Mouse (Mus musculus): ENCODE measurements around the gene Supt4a. TPM values are rescaled to one million over a fixed set of nuclear protein-coding genes. Genes with fewer than 3 reads are reported as not detected.
A peak's percentile ranks its signal among the peaks of the same experiment; 100 is the strongest.

Supt4a gene
- polyA plus RNA-seq, 1 experiment from 2014 or later, result 158 TPM

DNA sequence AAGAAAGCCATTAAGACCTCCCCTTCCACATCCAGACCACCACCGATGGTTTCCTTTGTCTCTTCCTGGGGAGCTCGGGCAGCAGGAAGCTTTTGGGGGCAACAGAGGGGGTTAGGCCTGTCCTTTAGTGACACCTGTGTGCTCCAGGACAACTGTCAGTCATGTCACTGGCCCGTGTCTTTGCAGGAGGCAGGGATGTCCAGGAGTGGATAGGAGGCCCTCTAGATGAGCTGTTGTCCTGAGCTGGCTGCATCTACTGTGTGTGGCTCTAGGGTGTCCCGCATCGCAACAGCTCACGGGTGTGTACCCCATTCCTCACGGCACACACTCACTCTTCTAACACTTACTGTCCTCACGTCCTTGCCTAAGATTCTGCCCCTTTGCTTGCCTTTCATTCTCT is 15.9 kb downstream of the Supt4a start:
- H3K4me3 ChIP-seq, result no peak overlapping the region
- ATAC-seq (ENCODE audit: insufficient number of reproducible peaks, insufficient read depth, low FRiP score, low TSS enrichment), result no peak
- no peaks in the 10 kb centered on the region for H3K9me3 ChIP-seq
- no peak overlapping the region for H3K9ac ChIP-seq
- WGBS, result 81% methylated on average over 8 of the region's 8 CpGs
- no peak overlapping the region for H3K4me2 ChIP-seq (replicated peaks)
- H3K4me1 ChIP-seq, result peaks cover 5% of the 10 kb centered on the region; the same call in 1 of the 2 replicates
- H3K27ac ChIP-seq, result no peak overlapping the region
- H3K27me3 ChIP-seq, result no peaks in the 10 kb centered on the region
- H3K36me3 ChIP-seq, result no peaks in the 10 kb centered on the region

DNA sequence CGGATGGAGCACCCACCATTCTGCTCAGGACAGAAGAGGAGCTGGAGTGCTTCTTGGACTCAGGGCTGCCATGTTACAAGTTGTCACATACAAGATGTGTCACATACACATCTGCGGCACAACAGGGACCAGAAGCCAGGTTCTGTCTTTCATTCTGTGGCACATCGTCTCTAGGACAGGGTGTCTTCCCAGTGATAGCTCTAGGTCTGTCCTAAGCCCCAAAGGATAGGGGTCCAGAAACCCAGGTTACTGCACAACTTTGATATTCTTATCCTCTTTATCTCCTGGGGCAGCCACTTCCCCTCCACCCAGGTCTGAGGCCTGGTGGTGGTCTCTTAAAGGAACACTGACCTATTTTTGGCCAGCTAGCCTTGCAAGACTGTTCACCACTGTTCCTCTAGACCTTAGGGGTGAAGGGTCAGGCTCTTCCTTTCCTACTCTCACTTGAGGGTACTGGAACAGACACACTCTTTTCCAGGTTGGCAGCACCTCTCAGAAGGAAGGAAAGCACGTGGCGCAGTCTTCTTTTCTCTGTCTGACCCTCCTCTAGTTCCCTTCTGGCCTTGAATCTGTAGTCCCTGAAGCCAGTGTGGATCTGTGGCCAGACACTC is 16.6 kb downstream of the Supt4a start:
- Histone ChIP-seq H3K9ac (no peak overlapping the region), H3K27ac (no peak overlapping the region)
- 85% methylated on average over 5 of the region's 5 CpGs for WGBS

DNA sequence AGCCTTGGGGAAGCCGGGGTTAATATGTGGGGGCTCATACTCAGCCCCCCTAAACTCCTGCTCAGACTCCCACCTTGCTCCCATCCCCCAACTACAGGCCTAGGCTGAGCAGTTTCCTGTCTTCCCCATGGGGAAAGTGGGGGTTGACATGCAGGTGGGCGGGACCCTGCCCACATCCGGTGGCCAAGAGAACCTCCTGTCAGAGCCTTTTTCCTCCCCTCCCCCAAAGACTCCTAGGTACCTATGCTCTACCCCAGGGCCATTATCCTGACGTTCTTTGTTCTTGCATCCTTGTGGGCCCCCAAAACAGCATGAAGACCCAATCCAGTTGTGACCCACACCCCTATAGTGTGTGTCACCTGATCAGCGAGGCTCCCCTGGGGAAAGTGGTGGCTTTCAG is 17.3 kb downstream of the Supt4a start:
- no peak overlapping the region for H3K27ac ChIP-seq
- no peak for ATAC-seq (ENCODE audit: insufficient number of reproducible peaks, insufficient read depth, low FRiP score, low TSS enrichment)
- no peak overlapping the region for H3K9ac ChIP-seq
- no peaks in the 10 kb centered on the region for H3K9me3 ChIP-seq
- no peak overlapping the region for H3K4me3 ChIP-seq
- H3K27me3 ChIP-seq, result peaks cover 4% of the 10 kb centered on the region
- H3K4me1 ChIP-seq, result peaks cover 5% of the 10 kb centered on the region; the same call in 1 of the 2 replicates
- no peaks in the 10 kb centered on the region for H3K36me3 ChIP-seq
- WGBS, result 67% methylated on average over 5 of the region's 5 CpGs
- no peak overlapping the region for H3K4me2 ChIP-seq (replicated peaks)

More for the DNA sequence above, 16.6 kb downstream of the Supt4a start:
- Histone ChIP-seq H3K4me3 (no peak overlapping the region), H3K27me3 (no peaks in the 10 kb centered on the region), H3K4me1 (peaks cover 5% of the 10 kb centered on the region; the same call in 1 of the 2 replicates), H3K9me3 (no peaks in the 10 kb centered on the region), H3K36me3 (no peaks in the 10 kb centered on the region), H3K4me2 (replicated peaks) (no peak overlapping the region)
- no peak for ATAC-seq (ENCODE audit: insufficient number of reproducible peaks, insufficient read depth, low FRiP score, low TSS enrichment)

DNA sequence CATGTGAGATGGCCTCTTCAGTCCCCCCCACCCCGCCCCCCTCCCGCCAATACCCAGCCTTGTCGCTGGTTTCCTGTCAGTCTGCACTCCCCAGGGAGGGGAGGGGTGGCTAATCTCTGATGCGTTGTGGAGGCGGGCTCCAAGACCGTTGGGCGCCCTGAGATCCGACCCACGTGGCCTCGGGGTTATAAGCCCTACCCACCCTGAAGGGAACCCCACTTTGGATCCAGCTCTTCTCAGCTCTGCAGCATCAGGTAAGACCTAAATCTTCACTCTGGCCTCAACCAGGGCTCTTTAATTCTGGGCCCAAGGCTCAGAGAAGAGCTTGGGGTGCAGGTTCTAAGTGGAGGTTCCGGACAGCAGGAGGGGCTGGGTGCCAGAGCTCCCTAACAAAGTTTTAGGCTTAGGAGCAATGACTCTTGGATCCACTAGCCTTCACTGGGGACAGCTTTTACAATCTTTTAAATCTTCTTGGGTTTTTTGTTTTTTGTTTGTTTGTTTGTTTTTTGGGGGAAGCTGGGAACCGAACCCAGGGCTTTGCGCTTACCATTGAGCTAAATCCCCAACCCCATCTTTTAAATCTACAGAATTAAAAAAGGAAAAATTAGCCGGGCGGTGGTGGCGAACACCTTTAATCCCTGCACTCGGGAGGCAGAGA is 18.1 kb downstream of the Supt4a start:
- Histone ChIP-seq H3K27me3 (peaks cover 13% of the 10 kb centered on the region), H3K9ac (no peak overlapping the region), H3K36me3 (no peaks in the 10 kb centered on the region), H3K9me3 (no peaks in the 10 kb centered on the region), H3K4me3 (no peak overlapping the region), H3K4me1 (peaks cover 10% of the 10 kb centered on the region; the same call in 1 of the 2 replicates), H3K4me2 (replicated peaks) (no peak overlapping the region), H3K27ac (no peak overlapping the region)
- 75% methylated on average over 17 of the region's 17 CpGs for WGBS
- no peak for ATAC-seq (ENCODE audit: insufficient number of reproducible peaks, insufficient read depth, low FRiP score, low TSS enrichment)

DNA sequence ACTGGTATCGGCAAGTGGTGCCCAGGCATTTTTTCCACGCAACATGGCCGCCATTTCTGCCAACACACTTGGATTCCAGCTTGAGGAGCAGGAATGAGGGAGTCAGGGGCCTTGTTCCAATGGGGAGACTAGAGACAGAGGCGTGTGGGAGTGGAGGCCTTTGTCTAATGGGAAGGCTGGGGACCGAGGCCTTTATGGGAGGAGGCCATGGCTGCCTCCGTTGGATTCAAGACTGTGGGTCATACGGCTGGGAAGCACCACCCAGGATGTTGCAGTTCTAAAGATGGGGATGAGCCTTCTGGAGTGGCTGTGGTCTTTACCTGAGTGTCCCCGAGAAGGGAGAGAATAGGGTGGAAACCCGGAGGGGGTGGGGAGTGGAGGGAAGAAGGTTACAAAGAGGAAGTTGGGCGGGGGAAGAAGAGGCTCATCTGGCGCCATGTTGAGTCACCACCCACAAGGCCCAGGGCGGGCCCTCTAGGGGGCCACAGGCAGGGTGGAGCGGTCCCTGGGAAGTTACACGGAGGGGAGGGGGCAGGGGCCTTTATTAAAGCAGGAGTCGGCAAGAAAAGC is 19.0 kb downstream of the Supt4a start:
- H3K4me1 ChIP-seq, result peaks cover 11% of the 10 kb centered on the region; the same call in 1 of the 2 replicates
- H3K4me2 ChIP-seq (replicated peaks), result no peak overlapping the region
- H3K9me3 ChIP-seq, result no peaks in the 10 kb centered on the region
- H3K9ac ChIP-seq, result no peak overlapping the region
- 85% methylated on average over 15 of the region's 15 CpGs for WGBS
- peaks cover 22% of the 10 kb centered on the region for H3K27me3 ChIP-seq
- H3K4me3 ChIP-seq, result no peak overlapping the region
- ATAC-seq (ENCODE audit: insufficient number of reproducible peaks, insufficient read depth, low FRiP score, low TSS enrichment), result no peak
- no peaks in the 10 kb centered on the region for H3K36me3 ChIP-seq
- no peak overlapping the region; the same call in 1 of the 2 replicates for H3K27ac ChIP-seq

DNA sequence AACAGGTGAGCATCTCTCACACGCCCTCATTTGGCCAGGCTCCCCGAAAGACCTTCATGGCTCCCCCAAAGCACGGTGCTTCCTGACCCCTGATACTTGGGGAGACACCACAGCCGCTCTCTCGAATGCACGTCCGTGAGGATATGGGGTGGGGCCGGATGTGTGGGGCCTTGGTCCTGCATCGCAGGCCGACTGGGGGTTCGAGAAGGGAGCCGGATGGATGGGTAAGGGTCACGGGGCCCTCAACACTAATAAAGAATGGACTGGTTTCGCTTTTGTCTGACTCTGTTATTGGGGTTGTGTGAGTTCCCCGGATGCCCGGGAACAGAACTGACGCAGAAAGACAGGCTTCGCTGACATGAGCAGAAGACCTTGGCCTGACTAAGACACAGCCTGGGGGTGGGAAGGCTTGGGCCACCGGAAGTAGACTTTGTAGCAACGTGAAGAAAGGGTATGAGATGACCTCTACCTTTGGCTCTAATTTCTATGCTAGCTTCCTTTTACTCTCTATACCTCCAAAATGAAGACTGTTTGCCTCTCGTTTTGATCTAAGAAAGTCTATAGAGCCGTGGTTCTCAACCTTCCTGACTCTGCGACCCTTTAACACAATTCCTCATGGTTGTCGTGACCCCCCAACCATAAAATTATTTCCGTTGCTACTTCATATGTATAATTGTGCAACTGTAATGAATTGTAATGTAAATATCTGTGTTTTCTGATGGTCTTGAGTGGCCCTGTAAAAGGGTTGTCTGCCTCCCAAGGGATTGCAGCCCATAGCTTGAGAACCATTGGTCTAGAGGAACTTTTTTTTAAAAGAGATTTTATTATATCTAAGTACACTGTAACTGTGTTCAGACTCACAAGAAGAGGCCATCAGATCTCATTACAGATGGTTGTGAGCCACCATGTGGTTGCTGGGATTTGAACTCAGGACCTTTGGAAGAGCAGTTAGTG is 19.9 kb downstream of the Supt4a start:
- no peak overlapping the region for H3K4me3 ChIP-seq

DNA sequence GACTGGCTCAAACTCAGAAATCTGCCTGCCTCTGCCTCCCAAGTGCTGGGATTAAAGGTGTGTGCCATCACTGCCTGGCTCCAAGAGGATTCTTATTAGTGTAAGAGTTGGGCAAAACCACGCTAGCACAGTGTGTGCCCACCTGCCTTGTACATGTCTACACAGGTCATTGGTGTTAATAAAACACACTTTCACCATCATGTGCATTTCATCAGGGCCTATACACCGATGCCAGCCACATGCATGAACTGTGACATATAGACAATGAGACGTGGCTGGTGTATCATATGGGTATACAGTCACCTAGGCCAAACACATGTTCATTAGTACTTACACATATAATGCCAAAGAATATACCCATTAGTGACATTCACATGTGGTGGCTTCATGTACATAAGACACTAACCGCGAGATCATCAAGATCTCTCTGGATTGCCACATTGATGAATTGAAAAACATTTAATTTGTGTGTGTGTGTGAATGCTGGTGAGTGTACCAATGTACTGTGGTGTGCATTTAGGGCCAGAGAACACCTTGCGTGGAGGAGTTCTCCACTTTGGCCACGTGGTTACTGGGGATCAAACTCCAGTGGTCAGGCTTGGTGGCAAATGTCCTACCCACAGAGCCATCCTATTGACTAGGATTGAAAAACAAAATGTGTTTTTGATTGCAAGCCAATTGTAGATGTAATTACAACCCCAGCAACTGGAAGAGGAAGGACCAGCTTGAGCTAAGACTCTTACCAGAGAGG is 21.0 kb downstream of the Supt4a start:
- Histone ChIP-seq H3K4me1 (peaks cover 12% of the 10 kb centered on the region), H3K4me3 (no peak overlapping the region), H3K9ac (no peak overlapping the region), H3K27ac (no peak overlapping the region), H3K4me2 (replicated peaks) (no peak overlapping the region), H3K36me3 (no peaks in the 10 kb centered on the region), H3K27me3 (peaks cover 42% of the 10 kb centered on the region), H3K9me3 (no peaks in the 10 kb centered on the region)
- no peak for ATAC-seq (ENCODE audit: insufficient number of reproducible peaks, insufficient read depth, low FRiP score, low TSS enrichment)
- 80% methylated on average over 7 of the region's 7 CpGs for WGBS

More for the DNA sequence above, 19.9 kb downstream of the Supt4a start:
- no peaks in the 10 kb centered on the region for H3K9me3 ChIP-seq
- ATAC-seq (ENCODE audit: insufficient number of reproducible peaks, insufficient read depth, low FRiP score, low TSS enrichment), result no peak
- peaks cover 31% of the 10 kb centered on the region for H3K27me3 ChIP-seq
- no peaks in the 10 kb centered on the region for H3K36me3 ChIP-seq
- peaks cover 11% of the 10 kb centered on the region; the same call in 1 of the 2 replicates for H3K4me1 ChIP-seq
- H3K27ac ChIP-seq, result no peak overlapping the region
- 87% methylated on average over 25 of the region's 25 CpGs for WGBS
- no peak overlapping the region for H3K9ac ChIP-seq
- no peak overlapping the region for H3K4me2 ChIP-seq (replicated peaks)

DNA sequence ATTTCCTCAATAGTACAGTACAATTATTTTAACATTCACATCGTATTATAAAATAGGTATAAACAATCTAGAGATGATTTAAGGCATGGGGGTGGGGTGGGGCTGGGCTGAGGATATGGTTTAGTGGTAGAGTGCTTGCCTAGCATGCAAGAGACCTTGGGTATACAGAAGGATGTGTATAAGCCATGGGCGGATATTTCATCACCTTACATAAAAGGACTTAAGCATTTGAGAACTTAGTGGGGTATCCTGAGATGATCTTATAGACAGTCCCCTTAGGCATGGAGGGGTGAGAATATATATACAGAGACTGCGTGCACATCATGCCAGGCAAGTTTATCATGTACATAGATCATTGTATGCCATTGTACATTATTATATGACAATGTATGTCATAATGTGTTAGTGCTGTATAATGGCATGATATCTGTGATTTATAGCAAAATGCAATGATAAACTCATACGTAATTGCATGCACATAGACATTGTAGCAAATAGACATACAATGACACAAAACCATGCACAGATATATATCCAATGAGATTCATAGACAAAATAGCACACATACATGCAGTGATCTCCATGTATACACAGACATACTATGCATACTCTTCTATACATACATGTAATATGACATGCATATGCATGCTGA is 21.7 kb downstream of the Supt4a start:
- no peak for ATAC-seq (ENCODE audit: insufficient number of reproducible peaks, insufficient read depth, low FRiP score, low TSS enrichment)
- peaks cover 49% of the 10 kb centered on the region for H3K27me3 ChIP-seq

DNA sequence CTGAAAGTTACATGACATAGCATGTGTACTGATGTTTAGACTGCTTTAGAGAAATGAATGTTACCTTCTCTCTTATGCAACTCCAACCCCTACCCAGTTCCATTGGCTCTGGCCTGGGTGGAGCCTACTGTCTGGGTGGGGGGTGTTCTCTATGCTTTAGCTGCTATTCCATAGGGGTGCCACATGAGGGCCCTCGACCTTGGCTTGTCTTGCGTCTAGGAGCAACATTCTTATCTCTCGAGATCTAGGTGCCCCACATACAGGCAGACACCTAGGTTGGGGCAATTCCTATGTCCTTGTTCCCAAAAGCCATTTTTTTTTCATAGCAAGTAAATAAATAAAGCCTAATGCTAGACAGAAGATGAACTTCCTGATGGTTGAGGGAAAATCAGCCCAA is 22.3 kb downstream of the Supt4a start:
- H3K4me1 ChIP-seq, result peaks cover 20% of the 10 kb centered on the region
- no peak overlapping the region for H3K4me2 ChIP-seq (replicated peaks)
- H3K9ac ChIP-seq, result no peak overlapping the region
- WGBS, result 4% methylated on average over 3 of the region's 3 CpGs
- ATAC-seq (ENCODE audit: insufficient number of reproducible peaks, insufficient read depth, low FRiP score, low TSS enrichment), result no peak
- H3K9me3 ChIP-seq, result no peaks in the 10 kb centered on the region
- peaks cover 54% of the 10 kb centered on the region for H3K27me3 ChIP-seq
- H3K36me3 ChIP-seq, result no peaks in the 10 kb centered on the region
- no peak overlapping the region for H3K27ac ChIP-seq
- no peak overlapping the region for H3K4me3 ChIP-seq

More for the DNA sequence above, 21.7 kb downstream of the Supt4a start:
- no peak overlapping the region for H3K4me3 ChIP-seq
- WGBS, result 76% methylated on average over 4 of the region's 4 CpGs
- H3K9me3 ChIP-seq, result no peaks in the 10 kb centered on the region
- no peak overlapping the region for H3K9ac ChIP-seq
- H3K4me2 ChIP-seq (replicated peaks), result no peak overlapping the region
- H3K36me3 ChIP-seq, result no peaks in the 10 kb centered on the region
- no peak overlapping the region for H3K27ac ChIP-seq
- H3K4me1 ChIP-seq, result peaks cover 20% of the 10 kb centered on the region

DNA sequence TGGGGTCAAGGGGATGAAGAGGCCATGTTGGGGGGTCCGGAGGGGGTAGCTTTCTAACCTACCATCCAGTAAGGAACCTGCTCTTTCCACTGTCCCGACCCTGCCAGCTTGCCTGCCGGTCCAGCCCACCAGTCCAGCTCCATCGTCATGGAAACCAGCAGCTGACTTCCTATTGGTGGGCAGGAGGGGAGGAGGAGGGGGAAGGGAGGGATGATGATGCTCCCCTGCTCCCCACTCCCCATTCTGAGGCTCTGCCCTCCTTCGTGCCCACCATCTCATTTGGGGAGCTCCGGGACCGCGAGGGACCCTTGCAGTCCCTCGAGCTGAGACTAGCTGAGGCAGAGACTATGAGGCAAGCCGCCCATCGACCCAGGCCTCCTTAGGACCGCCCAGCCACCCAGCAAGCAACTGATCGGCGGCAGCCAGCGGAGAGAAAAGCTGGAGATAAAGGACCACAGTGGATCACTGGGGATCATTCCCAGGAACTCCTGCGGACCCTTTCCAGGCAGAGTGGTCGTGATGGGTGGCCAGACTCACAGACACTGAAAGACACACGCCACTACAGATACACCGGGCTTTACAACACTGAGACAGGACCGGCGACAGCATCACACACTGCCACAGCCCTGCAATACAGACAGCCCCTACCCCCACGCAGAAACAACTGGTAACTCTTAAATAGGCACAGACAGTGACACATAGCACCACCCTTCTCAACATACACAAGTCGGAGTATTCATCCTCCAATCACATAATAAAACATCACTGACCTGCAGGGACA is 23.1 kb downstream of the Supt4a start, which contains the start of gene Tspoap1:
TSS of gene Tspoap1 (plus strand) at position 241 of the 781 bp plus-strand sequence.
- H3K27me3 ChIP-seq, result peaks cover 63% of the 10 kb centered on the region
- 5% methylated on average over 23 of the region's 23 CpGs for WGBS
- ATAC-seq (ENCODE audit: insufficient number of reproducible peaks, insufficient read depth, low FRiP score, low TSS enrichment), result no peak
- H3K4me3 ChIP-seq, result peak within 1 kb of the TSS; percentile 15; the same call in 1 of the 2 replicates
- H3K9ac ChIP-seq, result no peak within 1 kb of the TSS; the same call in 1 of the 2 replicates
- no peaks in the 10 kb centered on the region for H3K9me3 ChIP-seq
- H3K4me1 ChIP-seq, result peaks cover 19% of the 10 kb centered on the region
- peak within 1 kb of the TSS; percentile 32 for H3K4me2 ChIP-seq (replicated peaks)
- H3K36me3 ChIP-seq, result no peaks in the 10 kb centered on the region
- no peak within 1 kb of the TSS for H3K27ac ChIP-seq

Measured in embryonic facial prominence, embryonic 12.5 days (tissue).